Mouse (Mus musculus) urinary bladder, postnatal 14 days (tissue): ENCODE measurements around the gene Igfbp6.
A peak's percentile ranks its signal among the peaks of the same experiment; 100 is the strongest.

Experiments used
- DNase-seq: peaks from one replicate; pipeline ENCODE4 v3.0.0; 2021; ENCODE audit warnings: low spot score

The Igfbp6 gene

GRCm38 (mm10) chr15:102144274-102144711 is at the start of gene Igfbp6:
Gene Igfbp6, plus strand, starts transcription at chr15:102144362.
- peak; percentile 42 for DNase-seq

- DNase-seq, result no peak
Observed at GRCm38 (mm10) chr15:102094988-102095387, 49.2 kb upstream of the Igfbp6 start.

GRCm38 (mm10) chr15:102097147-102097915 is 46.8 kb upstream of the Igfbp6 start:
- peak; percentile 46 for DNase-seq

GRCm38 (mm10) chr15:102097991-102098555 is 46.1 kb upstream of the Igfbp6 start:
- DNase-seq, result no peak

- DNase-seq, result no peak
Observed at GRCm38 (mm10) chr15:102099260-102099659, 44.9 kb upstream of the Igfbp6 start.

- DNase-seq, result no peak
Observed at GRCm38 (mm10) chr15:102099771-102100160, 44.4 kb upstream of the Igfbp6 start.

- peak; percentile 91 for DNase-seq
Observed at GRCm38 (mm10) chr15:102100161-102100981, 43.8 kb upstream of the Igfbp6 start, which contains the start of gene Tns2. Gene Tns2, plus strand, starts transcription at chr15:102100413.

GRCm38 (mm10) chr15:102100996-102101671 is 43.0 kb upstream of the Igfbp6 start:
- DNase-seq, result peak; percentile 41

- DNase-seq, result peak; percentile 51
Observed at GRCm38 (mm10) chr15:102101672-102102541, 42.3 kb upstream of the Igfbp6 start.

- DNase-seq, result peak; percentile 55
Observed at GRCm38 (mm10) chr15:102102548-102103121, 41.5 kb upstream of the Igfbp6 start.

GRCm38 (mm10) chr15:102103371-102103946 is 40.7 kb upstream of the Igfbp6 start:
- DNase-seq, result peak; percentile 56

GRCm38 (mm10) chr15:102103947-102104555 is 40.1 kb upstream of the Igfbp6 start:
- DNase-seq, result peak; percentile 75

- peak; percentile 82 for DNase-seq
Observed at GRCm38 (mm10) chr15:102105360-102105759, 38.8 kb upstream of the Igfbp6 start.

- peak; percentile 44 for DNase-seq
Observed at GRCm38 (mm10) chr15:102105764-102106730, 38.1 kb upstream of the Igfbp6 start.

GRCm38 (mm10) chr15:102106754-102107456 is 37.3 kb upstream of the Igfbp6 start:
- DNase-seq, result peak; percentile 46

- peak; percentile 78 for DNase-seq
Observed at GRCm38 (mm10) chr15:102107689-102108573, 36.2 kb upstream of the Igfbp6 start.
